Mouse (Mus musculus) adrenal gland, adult 8-10 months (tissue): ENCODE data around the gene Ren1. TPM values are rescaled to one million over a fixed set of nuclear protein-coding genes. Genes with fewer than 3 reads are reported as not detected.

Source experiments
- DNase-seq: peaks from one replicate; pipeline ENCODE4 v3.0.0; 2022
- total RNA-seq, 4 experiments: library from RNA; stranded (reverse); gene quantifications; 2 replicates each; pipeline ENCODE4 v1.2.4; 2022

The Ren1 gene
- total RNA-seq, 4 experiments from 2014 or later = 0.97 to 5.8 (median 4.7) TPM

DNA sequence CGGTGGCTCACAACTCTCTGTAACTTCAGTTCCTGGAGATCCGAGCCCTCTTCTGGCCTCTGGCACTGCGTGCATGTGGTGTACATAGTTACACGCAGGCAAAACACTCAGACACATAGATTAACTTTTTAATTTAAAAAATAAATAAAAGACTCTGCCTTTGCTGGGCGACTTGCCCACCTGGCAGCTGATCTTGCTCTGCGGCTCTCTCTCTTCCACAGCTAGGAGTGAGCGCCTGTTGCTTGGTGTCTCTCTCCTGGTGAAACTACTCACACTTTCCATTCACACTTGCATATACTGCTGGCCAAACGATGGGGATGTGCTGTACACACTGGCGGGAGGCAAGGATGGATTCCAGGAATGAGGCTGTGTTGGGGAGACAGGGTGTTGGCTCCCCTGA is 3.8 kb upstream of the Ren1 start:
- DNase-seq = no peak

DNA sequence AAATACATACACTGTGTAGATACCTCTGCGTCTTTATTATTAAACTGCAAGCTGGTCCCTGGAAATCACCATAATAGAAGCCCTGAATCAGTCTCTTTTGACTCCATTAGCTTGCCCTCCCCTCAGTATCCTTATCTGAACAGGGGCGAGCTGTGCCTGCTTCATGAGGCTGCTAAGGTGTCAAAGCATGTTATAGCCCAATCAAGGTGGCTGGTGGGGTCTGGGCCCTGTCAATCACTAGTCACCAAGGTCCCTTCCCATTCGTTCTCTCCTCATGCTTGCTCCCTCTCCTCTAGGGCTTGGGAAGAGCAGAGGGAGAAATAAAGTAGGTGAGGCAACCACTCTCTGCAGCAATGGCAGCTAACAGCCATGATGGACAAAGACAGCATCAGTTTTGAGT is 3.1 kb upstream of the Ren1 start:
- no peak for DNase-seq

DNA sequence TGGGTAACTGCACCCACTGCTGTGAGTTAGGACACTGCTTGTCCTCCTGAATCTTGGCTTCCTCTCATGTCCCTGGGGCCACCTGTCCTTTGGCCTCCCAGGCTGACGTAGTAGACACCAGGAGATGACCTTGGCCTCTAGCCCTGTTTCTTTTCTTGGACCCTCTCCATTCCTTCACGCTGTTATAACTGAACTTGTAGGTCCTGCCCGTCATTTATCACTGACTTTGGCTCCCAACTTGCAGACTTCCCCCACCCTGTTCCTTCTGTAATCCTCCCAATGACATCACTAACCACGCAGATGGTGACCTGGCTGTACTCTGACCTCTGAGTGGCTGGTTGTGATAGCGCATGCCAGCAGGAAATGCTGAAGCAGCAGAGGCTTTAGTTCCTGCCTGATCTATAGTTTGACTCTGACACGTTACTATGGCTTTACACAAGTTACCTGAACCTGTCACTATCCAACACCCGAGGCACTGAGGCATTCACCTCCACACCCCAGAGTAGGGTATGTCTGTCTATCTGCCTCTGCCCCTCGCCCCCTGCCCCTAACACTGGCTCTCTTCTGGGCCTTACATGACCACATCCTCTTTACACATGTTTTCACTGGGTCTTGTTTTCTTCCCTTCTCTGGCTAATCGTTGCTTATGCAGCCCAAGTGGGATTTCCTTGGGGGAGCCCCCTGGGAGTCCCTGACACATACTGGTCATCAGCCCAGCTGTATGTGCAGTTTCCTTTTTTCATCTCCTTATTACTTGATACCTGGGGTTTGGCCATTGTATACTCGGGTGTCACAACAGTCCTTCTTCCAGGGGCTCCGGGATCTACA is 2.4 kb upstream of the Ren1 start:
- DNase-seq = peak; percentile 70

DNA sequence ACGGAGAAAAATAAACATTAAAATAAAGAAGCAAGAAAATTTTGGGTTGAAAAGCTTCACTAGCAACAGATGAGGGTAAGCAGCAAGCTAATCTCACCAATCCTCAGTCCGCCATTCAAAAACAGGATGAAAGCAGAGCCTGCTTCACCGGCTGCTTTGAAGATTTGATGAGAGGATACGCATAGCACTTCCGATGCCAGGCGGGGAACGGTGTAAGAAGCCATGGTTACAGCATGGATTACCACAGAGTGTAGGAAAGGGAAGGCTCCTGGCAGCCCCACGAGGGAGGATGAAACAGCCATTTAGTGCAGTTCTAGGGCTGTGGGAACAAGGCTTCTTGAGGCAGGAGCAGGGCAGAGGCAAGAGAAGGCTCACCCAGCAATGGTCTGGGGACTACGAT is 1.5 kb downstream of the Ren1 start:
- DNase-seq = no peak

DNA sequence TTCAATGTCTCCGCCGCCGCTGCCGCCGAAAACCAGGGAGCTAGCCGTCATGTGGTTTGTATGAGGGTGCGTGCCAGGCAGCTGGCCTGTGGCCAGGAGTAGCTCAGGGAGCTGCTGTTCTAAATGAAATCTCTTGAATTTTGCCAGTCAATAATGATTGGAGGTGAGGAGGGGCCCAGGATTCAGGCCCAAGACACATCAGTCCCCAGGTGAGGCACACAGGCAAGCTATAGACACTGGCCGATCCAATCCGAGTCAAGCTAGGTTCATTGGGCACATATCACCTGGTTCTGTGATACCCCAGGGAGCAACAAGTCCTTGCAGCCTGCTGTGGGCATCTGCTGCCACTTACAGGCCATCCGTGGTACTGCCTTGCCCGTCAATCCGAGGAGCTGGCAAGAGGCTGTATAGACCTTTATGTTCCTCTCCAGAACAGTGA is 3.1 kb downstream of the Ren1 start:
- peak; percentile 79 for DNase-seq

DNA sequence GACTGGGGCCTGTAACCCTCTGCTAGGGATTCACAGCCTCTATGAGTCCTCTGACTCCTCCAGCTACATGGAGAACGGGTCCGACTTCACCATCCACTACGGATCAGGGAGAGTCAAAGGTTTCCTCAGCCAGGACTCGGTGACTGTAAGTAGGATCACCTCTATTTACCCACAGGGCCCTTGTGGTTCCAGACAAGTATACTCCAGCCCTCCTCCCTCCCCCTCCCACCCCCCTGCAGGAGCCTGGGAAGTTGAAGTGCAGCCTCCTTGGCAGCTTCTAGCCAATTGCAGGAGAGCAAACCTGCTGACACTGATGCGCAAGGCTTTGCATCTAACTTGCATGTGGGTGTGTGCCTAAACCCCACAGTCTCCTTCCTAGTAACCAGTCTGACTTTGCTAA is 5.2 kb downstream of the Ren1 start:
- DNase-seq = no peak

GRCm38 (mm10) chr1:133355912-133356311 is 5.6 kb downstream of the Ren1 start:
- no peak for DNase-seq

DNA sequence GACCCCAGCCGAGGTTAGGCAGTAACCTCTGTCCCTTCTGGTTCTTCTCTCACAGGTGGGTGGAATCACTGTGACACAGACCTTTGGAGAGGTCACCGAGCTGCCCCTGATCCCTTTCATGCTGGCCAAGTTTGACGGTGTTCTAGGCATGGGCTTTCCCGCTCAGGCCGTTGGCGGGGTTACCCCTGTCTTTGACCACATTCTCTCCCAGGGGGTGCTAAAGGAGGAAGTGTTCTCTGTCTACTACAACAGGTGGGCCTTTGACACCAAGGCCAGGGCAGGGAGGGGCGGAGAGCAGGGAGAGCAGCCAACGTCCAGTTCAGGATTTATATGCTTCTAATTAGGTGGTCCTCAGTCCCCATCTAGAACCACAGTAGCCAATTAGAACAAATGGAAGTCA is 6.0 kb downstream of the Ren1 start:
- no peak for DNase-seq

DNA sequence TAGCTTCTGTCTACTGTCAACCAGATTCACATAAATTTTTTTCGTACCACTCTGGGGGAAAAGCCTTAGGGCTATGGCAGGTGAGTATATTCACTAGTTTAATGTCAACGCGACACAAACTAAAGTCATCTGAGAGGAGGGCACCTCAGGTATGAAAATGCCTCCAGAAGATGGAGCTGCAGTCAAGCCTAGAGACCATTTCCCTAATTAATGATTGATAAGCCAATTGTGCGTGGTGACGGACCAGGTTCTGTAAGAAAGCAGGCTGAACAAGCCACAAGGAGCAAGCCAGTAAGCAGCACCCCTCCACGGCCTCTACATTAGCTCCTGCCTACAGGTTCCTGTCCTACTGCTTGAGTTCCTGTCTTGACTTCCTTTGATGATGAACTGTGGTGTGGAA is 10.7 kb downstream of the Ren1 start:
- no peak for DNase-seq

DNA sequence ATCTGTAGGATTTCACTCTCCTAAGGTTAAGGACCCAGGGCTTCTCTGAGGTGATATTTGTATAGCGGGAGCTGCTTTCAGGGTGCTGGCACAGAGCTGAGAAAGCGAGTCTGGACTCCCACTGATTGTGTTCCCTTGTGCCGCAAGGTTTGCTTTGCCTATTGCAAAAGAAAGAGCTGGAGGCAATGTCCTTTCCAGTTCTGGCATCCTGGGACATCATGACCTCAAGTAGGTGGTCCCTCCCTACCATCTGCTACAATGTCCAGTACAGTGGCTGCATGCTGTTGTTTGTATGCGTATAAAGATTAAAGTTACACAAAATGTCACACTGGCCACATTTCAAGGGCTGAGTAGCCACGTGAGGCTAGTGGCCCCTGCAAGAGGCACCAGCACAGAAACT is 11.8 kb downstream of the Ren1 start:
- no peak for DNase-seq

DNA sequence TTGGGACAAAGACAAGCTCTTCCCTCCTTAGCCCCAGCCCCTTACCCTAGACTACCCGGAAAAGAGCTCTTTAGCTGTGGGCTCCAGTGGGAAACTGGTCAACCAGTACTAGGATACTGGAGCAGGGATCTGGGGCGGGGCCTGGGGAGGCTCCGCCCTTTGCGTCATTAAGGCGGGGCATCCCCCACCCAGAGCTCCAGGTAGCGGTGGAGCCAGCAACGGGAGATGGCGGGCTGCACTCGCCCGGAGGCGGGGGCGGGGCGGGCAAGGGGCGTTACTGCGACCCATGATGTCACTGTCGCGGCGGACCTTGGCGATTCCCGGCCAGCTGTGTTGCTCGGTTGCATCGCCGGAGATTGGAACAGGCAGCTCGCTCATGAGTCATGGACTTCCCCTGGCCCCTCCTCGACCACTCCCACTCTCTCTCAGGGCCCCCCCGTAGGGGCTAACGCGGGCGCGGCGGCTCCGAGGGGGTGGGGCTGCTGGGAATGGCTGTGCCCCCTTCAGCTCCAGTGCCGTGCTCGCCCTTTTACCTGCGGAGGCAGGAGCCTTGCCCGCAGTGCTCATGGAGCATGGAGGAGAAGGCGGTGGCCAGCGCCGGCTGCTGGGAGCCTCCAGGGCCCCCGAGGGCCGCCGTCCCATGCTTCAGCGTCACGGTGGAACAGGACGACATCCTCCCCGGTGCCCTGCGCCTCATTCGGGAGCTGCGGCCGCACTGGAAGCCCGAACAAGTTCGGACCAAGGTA is 13.1 kb downstream of the Ren1 start, which contains the start of gene Etnk2:
Gene Etnk2, plus strand, starts transcription at position 297 of the 746 bp plus-strand sequence.
- peak; percentile 86 for DNase-seq

- no peak for DNase-seq
Measured at GRCm38 (mm10) chr1:133364022-133364630, 13.8 kb downstream of the Ren1 start.

- no peak for DNase-seq
Measured at GRCm38 (mm10) chr1:133364890-133365289, 14.6 kb downstream of the Ren1 start.

DNA sequence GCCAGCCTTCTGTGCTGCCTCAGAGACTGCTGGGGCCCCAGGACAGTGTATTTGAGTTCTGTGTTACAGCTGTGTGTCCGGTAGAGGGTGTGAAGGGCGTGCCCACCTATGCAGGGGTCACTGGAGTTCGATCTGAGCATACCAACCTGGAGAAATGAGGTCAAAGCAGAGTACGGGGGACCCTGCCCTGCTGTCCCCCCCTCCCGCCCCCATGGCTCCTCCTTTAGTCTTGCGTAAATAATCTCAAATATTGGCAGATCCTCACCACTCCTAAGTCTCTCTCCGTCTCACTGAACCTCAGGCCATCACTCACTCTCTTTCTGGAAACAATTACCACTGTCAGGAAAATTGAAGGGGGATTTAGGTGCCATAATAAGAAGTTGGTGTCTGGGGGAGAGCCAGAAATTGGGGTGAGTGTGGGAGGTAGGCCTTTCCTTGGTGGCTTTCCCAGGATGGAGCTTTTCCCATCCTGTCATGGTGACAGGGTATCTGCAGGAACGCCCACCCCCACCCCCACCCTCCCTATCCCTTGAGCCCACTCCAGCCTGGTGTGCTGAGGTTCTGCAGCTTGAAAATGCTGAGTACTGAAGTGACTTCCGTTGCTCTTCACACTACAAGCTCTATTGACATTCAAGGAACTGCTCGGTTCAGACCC is 16.8 kb downstream of the Ren1 start:
- no peak for DNase-seq

GRCm38 (mm10) chr1:133367606-133368488 is 17.5 kb downstream of the Ren1 start:
- DNase-seq = peak; percentile 58

GRCm38 (mm10) chr1:133368644-133369043 is 18.3 kb downstream of the Ren1 start:
- DNase-seq = no peak

DNA sequence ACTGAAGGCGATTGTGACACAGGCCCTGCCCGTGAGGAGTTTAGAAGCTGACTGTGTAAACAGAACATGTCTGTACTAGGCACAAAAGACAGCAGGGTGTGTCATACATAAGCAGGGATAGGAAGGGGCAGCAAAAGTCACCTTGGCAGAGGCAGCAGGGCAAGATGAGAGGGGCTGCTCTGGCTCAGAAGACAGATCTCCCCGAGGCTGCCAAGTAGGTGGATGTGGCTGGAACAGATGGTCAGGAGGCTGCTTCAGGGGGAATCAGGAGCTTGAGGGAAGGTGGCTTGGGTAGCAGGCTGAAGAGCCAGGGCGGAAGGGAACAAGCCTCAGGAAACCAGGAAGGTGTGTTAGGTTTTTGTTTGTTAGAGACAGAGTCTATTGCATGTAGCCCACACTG is 20.0 kb downstream of the Ren1 start:
- no peak for DNase-seq

GRCm38 (mm10) chr1:133371431-133371830 is 21.1 kb downstream of the Ren1 start:
- no peak for DNase-seq

DNA sequence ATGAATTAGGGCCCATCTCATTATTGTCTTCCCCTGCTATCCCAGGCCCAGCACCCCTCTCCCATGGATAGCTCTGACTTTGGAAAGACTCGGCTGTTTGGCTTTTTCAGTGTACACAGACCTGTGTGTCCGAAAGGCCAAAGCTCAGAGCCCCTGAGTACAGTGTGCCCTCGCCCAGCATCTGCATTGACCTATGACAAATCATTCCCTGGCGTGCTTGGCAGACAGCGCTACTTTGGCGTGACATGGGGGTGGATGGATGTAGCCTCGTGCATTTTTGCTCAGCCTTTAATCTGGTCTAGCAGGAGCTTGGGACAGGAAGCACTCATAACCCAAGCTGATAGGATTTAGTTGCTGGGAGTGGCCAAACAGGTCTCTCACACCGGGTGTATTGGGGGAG is 21.8 kb downstream of the Ren1 start:
- no peak for DNase-seq

GRCm38 (mm10) chr1:133375696-133376346 is 25.5 kb downstream of the Ren1 start:
- DNase-seq = no peak

DNA sequence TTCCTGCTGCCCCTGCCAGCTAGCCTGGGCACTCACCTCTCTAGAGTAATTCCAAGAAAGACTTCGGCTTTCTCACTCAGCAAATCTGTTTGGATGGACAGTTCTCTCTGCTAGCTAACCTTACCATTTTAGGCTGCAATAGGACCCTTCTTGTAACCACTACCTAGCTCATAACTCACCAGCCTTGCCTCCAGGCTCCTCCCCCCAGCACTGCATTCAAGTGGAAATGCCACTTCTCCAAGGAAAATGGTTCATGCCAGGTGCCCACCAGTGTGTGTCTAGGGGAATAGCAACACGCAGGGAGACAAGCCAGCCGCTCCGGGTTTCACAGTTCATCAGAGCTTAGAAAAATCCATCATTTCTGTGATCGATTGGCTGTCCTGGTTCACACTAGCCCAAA is 27.2 kb downstream of the Ren1 start:
- no peak for DNase-seq
